Mouse (Mus musculus) hindbrain, embryonic 16.5 days (tissue): ENCODE data around the gene Ift20. TPM values are rescaled to one million over a fixed set of nuclear protein-coding genes. Genes with fewer than 3 reads are reported as not detected.

Experiments used
- ATAC-seq: fragments of 200-750 bp; cut with Nextera tagmentation; 2 replicates; pipeline ENCODE4 v1.8.0; 2017; ENCODE audit warnings: moderate TSS enrichment, moderate library complexity
- H3K27ac ChIP-seq: fragments of 300-500 bp; sonication (generic); 2 replicates; pipeline ENCODE4 v1.5.1; 2014; ENCODE audit warnings: low read depth, mild to moderate bottlenecking, control low read depth, low read length, moderate library complexity
- H3K27me3 ChIP-seq: fragments of 300-500 bp; sonication (generic); replicated peaks from 2 replicates; pipeline ENCODE4 v1.6.1; 2014; ENCODE audit warnings: low read length; ENCODE audit not compliant: control insufficient read depth, insufficient read depth
- H3K36me3 ChIP-seq: fragments of 300-500 bp; sonication (generic); 2 replicates; pipeline ENCODE4 v1.6.1; 2014; ENCODE audit warnings: mild to moderate bottlenecking, low read length, moderate library complexity, mixed read lengths; ENCODE audit not compliant: control insufficient read depth, insufficient read depth
- H3K4me1 ChIP-seq: fragments of 300-500 bp; sonication (generic); 2 replicates; pipeline ENCODE4 v1.6.1; 2014; ENCODE audit warnings: low read depth, low read length; ENCODE audit not compliant: control insufficient read depth, insufficient read depth
- H3K4me2 ChIP-seq: fragments of 300-500 bp; sonication (generic); 2 replicates; pipeline ENCODE4 v1.6.1; 2014; ENCODE audit warnings: mild to moderate bottlenecking, low read length, control low read depth, moderate library complexity
- H3K4me3 ChIP-seq: fragments of 300-500 bp; sonication (generic); 2 replicates; pipeline ENCODE4 v1.5.1; 2014; ENCODE audit warnings: mild to moderate bottlenecking, low read length, control low read depth, moderate library complexity
- H3K9ac ChIP-seq: fragments of 300-500 bp; sonication (generic); 2 replicates; pipeline ENCODE4 v1.6.1; 2014; ENCODE audit warnings: low read depth, mild to moderate bottlenecking, control low read depth, low read length, moderate library complexity
- H3K9me3 ChIP-seq: fragments of 300-500 bp; sonication (generic); 2 replicates; pipeline ENCODE4 v1.6.1; 2014; ENCODE audit warnings: mild to moderate bottlenecking, low read length, moderate library complexity; ENCODE audit not compliant: control insufficient read depth
- WGBS: fragments of 180-500 bp; shearing (Covaris S2); extraction: QIAGEN DNeasy Blood & Tissue Kit; methylation state at CpG from one replicate; pipeline ENCODE4 v1.1.7; 2014; 5-methylcytosine and 5-hydroxymethylcytosine counted together
- polyA plus RNA-seq: library from polyadenylated mRNA; unstranded; fragments of >200 nt; fragmentation: Nextera tagmentation; extraction: Ambion mirVana; gene quantifications from 2 replicates; pipeline ENCODE4 v1.2.1, GENCODE M21; 2015

Ift20 gene
- polyA plus RNA-seq, 1 experiment from 2014 or later = 124 TPM

DNA sequence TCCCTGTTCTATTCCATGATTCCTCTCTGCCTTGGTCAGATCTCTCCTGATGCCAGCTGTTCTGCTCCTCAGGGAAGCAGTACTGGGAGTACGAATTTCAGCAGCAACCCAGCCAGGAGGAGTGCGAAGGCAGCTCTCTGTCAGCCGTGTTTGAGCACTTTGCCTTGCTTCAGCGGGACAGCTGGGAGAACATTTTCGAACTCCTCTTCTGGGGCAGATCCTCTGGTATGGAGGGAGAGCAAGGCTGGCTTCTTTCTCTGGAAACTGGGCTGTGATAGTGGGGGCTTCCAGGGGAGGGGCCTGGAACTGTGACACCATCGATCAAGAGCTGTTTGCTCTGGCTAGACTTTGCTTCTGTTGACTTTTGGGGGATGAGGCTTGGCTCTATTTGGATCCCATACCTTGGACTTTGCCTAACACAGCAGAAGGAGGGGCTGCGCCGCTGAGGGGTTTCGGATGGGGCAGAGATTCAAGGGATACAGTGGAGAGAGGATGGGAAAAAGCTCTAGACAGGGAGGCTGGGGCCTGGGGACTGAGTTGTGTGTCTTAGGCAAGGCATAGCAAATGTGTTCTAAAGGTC lies 35.4 kb upstream of the Ift20 start:
- 79% methylated on average over 9 of the region's 9 CpGs for WGBS
- Histone ChIP-seq H3K9me3 (no peaks in the 10 kb centered on the region), H3K36me3 (no peaks in the 10 kb centered on the region), H3K4me1 (peaks cover 13% of the 10 kb centered on the region), H3K4me3 (no peak overlapping the region), H3K27me3 (peaks cover 3% of the 10 kb centered on the region; the same call in 1 of the 2 replicates), H3K4me2 (peak overlapping the region; percentile 14), H3K9ac (no peak overlapping the region), H3K27ac (no peak overlapping the region)
- no peak for ATAC-seq

DNA sequence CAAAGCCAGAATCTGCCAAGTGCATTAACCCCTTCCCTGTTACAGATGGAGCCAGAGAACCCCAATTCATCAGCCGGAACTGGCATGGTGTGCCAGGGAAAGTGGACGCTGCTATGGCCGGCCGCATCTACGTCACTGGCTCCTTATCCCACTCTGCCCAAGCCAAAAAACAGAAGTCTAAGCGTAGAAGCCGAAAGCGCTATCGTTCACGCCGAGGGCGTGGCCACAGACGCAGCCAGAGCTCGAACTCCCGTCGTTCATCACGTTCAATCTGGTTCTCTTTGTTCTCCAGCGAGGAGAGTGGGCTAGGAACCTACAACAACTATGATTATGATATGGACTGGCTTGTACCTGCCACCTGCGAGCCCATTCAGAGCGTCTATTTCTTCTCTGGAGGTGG lies 34.6 kb upstream of the Ift20 start:
- H3K36me3 ChIP-seq = peaks cover under 1% of the 10 kb centered on the region; the same call in 1 of the 2 replicates
- no peak overlapping the region for H3K9ac ChIP-seq
- no peaks in the 10 kb centered on the region for H3K9me3 ChIP-seq
- no peak overlapping the region for H3K4me2 ChIP-seq
- H3K4me3 ChIP-seq = no peak overlapping the region
- no peak overlapping the region for H3K27ac ChIP-seq
- no peak for ATAC-seq
- WGBS = 81% methylated on average over 20 of the region's 20 CpGs
- H3K27me3 ChIP-seq = peaks cover 3% of the 10 kb centered on the region; the same call in 1 of the 2 replicates
- peaks cover 5% of the 10 kb centered on the region for H3K4me1 ChIP-seq

DNA sequence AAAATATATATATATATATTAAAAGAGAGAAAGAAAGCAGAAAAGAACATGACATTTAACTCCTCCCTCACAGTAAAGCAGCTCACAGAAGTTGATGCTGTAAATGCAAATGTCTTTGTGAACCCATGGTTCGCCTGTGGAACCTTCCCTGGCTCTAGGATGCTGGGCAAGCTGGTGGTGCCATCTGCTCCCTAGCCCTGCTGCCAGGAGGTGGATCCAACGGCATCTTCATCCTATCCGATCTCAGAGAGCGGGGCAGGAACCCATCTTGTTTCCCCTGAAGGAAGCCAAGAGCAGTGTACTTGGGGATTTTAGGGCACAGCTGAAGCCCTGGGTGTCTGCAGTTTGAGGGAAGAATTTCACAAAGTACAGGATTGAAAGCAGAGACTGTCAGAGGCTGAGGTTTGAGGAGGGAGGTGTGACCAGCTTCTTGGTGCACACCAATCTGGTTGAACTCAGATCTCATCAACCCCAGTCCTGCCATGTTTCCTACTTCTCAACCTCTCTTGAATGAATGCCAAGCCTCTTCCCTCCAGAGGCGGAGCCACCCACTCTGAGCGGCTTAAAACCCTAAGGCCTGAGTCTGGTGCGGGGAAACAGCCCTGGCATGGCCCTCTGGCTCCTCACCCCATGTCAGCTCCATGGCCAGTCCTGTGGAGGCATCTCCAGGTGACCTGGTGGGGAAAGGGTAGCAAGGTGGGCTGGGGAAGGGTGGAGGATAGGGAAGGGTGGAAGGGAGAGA lies 33.1 kb upstream of the Ift20 start, which contains the start of gene Sebox:
Gene Sebox, plus strand, starts transcription at position 539 of the 742 bp plus-strand sequence.
- Histone ChIP-seq H3K36me3 (peaks cover 15% of the 10 kb centered on the region; the same call in 1 of the 2 replicates), H3K4me2 (no peak within 1 kb of the TSS), H3K27ac (no peak within 1 kb of the TSS), H3K4me3 (no peak within 1 kb of the TSS), H3K9ac (no peak within 1 kb of the TSS; the same call in 1 of the 2 replicates), H3K4me1 (peaks cover under 1% of the 10 kb centered on the region; the same call in 1 of the 2 replicates), H3K9me3 (no peaks in the 10 kb centered on the region), H3K27me3 (peaks cover 3% of the 10 kb centered on the region; the same call in 1 of the 2 replicates)
- WGBS = 65% methylated on average over 7 of the region's 7 CpGs
- no peak for ATAC-seq

DNA sequence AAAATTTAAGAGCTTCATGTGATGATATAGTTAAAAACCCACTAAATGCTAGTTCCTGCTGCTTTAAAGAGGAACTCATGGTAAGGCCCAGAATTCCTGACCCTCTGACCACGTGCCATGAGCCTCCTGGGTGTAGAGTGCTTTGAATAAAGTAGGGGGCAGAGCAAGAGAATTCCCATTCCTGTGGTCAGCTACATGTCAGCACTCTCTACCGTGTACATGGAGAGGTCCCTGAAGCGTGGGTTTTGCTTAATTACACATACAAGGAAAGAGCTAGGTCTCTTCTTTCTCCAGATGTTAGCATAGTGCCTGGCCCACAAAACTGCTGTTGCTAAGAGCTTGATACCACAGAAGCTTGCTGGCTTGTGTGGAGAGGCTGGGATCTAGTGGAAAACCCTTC lies 30.7 kb upstream of the Ift20 start:
- WGBS = 78% methylated on average over 3 of the region's 3 CpGs
- peaks cover 19% of the 10 kb centered on the region; the same call in 1 of the 2 replicates for H3K36me3 ChIP-seq
- H3K9me3 ChIP-seq = no peaks in the 10 kb centered on the region
- H3K9ac ChIP-seq = no peak overlapping the region
- no peak overlapping the region for H3K4me3 ChIP-seq
- H3K27me3 ChIP-seq = no peaks in the 10 kb centered on the region
- no peak overlapping the region for H3K27ac ChIP-seq
- no peak overlapping the region for H3K4me2 ChIP-seq
- H3K4me1 ChIP-seq = no peaks in the 10 kb centered on the region
- ATAC-seq = no peak

DNA sequence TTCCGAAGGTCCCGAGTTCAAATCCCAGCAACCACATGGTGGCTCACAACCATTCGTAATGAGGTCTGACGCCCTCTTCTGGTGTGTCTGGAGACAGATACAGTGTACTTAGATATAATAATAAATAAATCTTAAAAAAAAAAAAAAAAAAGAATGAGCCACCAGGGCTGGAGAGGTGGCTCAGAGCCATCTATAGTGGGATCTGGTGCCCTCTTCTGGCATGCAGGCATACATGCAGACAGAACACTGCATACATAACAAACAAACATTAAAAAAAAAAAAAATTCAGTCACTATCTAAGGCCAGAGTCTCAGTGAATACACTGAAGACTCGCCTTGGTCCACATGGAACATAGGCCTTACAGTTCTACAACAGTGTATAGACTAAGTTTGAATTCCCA lies 27.0 kb upstream of the Ift20 start:
- Histone ChIP-seq H3K9me3 (no peaks in the 10 kb centered on the region), H3K4me1 (peaks cover 11% of the 10 kb centered on the region), H3K27ac (no peak overlapping the region), H3K36me3 (peaks cover 19% of the 10 kb centered on the region; the same call in 1 of the 2 replicates), H3K4me2 (no peak overlapping the region), H3K4me3 (no peak overlapping the region), H3K27me3 (no peaks in the 10 kb centered on the region), H3K9ac (no peak overlapping the region)
- ATAC-seq = no peak
- 78% methylated on average over 5 of the region's 5 CpGs for WGBS

DNA sequence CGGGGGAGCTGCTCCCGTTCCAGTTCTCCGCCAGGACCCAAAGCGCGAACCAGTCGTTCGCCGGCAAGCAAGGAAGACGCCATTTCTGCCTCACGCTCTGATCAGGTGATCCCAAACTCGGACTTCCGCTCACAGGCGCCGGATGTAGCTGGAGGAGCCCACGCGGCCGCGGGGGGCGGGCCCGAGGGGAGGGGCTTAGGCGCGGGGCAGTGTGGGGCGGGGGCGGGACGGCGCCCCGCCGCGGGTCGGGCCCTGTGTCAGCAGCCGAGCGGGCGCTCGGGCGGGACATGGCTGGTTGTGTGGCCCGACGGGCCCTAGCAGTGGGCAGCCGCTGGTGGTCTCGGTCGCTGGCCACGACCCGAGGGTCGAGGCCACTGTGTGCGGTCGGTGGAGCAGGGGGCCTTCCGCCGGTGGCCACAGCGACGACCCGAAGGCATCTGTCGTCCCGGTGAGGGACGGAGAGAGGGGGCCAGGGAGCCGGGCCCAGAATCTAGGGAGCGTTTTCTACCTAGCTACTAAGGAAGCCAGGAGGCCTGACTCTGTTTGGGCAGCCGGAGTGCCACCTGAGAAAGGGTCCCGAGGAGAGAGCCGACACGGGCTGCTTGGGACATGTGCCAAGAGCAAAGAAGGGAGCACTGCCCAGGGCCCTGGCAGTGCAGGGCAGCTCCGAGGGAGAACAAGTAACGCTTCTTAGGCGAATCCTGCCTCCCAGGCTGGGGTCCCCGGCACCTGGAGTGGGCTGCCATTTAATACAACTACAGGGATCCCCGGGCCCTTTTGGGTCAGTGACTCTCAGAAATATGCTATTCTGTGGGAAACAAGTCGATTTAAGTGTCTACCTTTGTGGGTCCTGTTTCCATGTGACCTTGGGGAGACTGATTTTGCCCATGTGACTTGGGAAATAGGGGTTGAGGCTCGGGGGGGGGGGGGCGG lies 23.9 kb upstream of the Ift20 start, which contains the start of the genes Tmem199 and Poldip2:
Gene Tmem199, minus strand, starts transcription at position 148 of the 933 bp plus-strand sequence.
Gene Poldip2, plus strand, starts transcription at position 169 of the 933 bp plus-strand sequence.
- peak within 1 kb of the TSS; percentile 96 for H3K9ac ChIP-seq
- no peaks in the 10 kb centered on the region for H3K9me3 ChIP-seq
- peak within 1 kb of the TSS; percentile 86 for H3K4me2 ChIP-seq
- peaks cover 11% of the 10 kb centered on the region for H3K4me1 ChIP-seq
- no peaks in the 10 kb centered on the region for H3K27me3 ChIP-seq
- 1% methylated on average over 67 of the region's 67 CpGs for WGBS
- peaks cover 30% of the 10 kb centered on the region for H3K36me3 ChIP-seq
- peak within 1 kb of the TSS; percentile 86 for H3K27ac ChIP-seq
- ATAC-seq = peak; percentile 96
- H3K4me3 ChIP-seq = peak within 1 kb of the TSS; percentile 81

DNA sequence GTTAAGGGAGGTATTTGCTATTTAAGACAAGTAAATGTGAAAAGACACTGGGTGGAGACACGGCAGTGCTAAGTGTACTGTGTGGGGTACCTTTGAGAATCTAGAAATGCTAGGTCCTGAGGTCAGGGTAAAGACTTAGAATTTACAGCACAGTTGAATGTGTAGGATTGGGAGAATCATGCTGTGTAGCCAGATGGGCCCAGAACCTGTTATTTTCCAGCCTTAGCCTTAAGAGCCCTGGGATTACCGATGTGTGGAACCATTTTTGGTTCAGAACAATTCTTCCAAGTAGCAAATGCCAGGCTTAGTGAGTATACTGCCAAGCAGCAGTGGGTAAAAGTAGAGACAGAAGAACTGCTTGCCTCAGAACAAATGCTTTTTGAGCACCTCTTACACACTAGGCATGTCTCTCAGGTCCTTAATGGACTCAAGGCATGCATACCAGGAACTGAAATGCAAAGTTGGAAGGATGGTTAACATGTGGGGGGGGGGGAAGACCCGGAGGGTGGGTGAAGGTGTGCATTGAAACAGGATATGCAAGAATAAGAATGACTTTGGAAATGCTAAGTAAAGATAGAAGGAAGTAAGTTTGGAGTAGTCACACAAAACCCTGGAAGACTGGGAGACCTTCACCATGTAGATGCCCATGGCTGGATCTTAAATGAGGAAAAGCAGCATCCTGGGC lies 22.9 kb upstream of the Ift20 start:
- Histone ChIP-seq H3K4me2 (peak overlapping the region; percentile 86), H3K4me1 (peaks cover 11% of the 10 kb centered on the region), H3K27ac (no peak overlapping the region), H3K9ac (peak overlapping the region; percentile 96; the same call in 1 of the 2 replicates), H3K27me3 (no peaks in the 10 kb centered on the region), H3K4me3 (peak overlapping the region; percentile 81), H3K36me3 (peaks cover 29% of the 10 kb centered on the region), H3K9me3 (no peaks in the 10 kb centered on the region)
- WGBS = 79% methylated on average over 3 of the region's 3 CpGs
- ATAC-seq = no peak

DNA sequence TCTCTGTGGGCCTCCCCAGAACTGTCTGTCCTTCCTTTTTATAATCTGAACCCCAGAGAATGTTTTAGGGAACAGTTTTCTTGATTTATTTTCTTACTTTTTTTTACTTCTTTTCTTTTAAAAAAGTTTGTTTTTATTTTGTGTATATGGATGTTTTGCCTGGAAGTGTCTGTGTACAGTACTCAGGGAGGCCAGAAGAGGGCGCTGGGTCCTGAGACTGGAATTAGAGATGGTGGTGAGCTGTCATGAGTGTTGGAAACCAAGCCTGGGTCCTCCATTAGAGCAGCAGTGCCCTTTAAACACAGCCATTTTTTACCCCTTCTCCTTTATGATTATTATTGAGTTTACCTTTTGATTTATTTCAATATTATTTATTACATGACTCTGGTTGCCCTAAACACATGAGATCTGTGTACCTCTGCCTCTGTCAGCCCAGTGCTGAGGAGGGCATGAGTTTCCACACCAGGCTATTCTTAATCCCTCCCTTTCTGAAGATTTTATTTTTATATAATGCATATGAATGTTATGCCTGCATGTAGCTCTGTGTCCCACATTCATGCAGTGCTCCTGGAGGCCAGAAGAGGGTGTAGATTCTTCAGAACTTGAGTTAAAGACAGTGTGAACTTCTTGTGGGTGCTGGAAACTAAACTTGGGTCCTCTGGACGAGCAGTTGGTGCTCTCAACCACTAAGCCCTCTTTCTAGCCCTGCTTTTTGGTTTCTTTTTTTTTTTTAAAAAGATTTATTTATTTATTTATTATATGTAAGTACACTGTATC lies 20.4 kb upstream of the Ift20 start:
- 62% methylated on average over 2 of the region's 2 CpGs for WGBS
- no peaks in the 10 kb centered on the region for H3K27me3 ChIP-seq
- H3K9ac ChIP-seq = no peak overlapping the region
- H3K4me3 ChIP-seq = no peak overlapping the region
- peaks cover 11% of the 10 kb centered on the region for H3K4me1 ChIP-seq
- no peak overlapping the region for H3K27ac ChIP-seq
- ATAC-seq = no peak
- peaks cover 35% of the 10 kb centered on the region for H3K36me3 ChIP-seq
- no peaks in the 10 kb centered on the region for H3K9me3 ChIP-seq
- no peak overlapping the region for H3K4me2 ChIP-seq
